Mouse (Mus musculus): ENCODE measurements at regions not wholly inside any gene's neighbourhood (a gene's known extent, or its start where the extent isn't known, plus 50 kb on each side); places are given as distances from the start of the nearest gene placed in this dataset.

- in situ Hi-C loops (cut with MboI, MseI), result loop anchor here in 1 of 2 experiments (25.0 kb wide), 1 partner anchor 1489 kb away; no protein-coding TSS in a partner anchor
These were observed 687.0 kb downstream of the Tpm3-rs7 start for GRCm38 (mm10) chr14:114001377-114001776.

- in situ Hi-C loops (cut with MboI, MseI), result loop anchor here in 1 of 2 experiments (25.0 kb wide), 1 partner anchor 1490 kb away; no protein-coding TSS in a partner anchor
These were observed 688.0 kb downstream of the Tpm3-rs7 start for GRCm38 (mm10) chr14:114002420-114002819.

GRCm38 (mm10) chr14:114037063-114037462 lies 722.7 kb downstream of the Tpm3-rs7 start:
- in situ Hi-C loops (cut with MboI, MseI), result no loop called here

GRCm38 (mm10) chr14:114038611-114039312 lies 724.4 kb downstream of the Tpm3-rs7 start:
- in situ Hi-C loops (cut with MboI, MseI), result no loop called here

- in situ Hi-C loops (cut with MboI, MseI), result no loop called here
These were observed 739.3 kb downstream of the Tpm3-rs7 start for GRCm38 (mm10) chr14:114053558-114054235.

GRCm38 (mm10) chr14:114061347-114061746 lies 746.9 kb downstream of the Tpm3-rs7 start:
- in situ Hi-C loops (cut with MboI, MseI), result no loop called here

- in situ Hi-C loops (cut with MboI, MseI), result no loop called here
These were observed 748.2 kb downstream of the Tpm3-rs7 start for GRCm38 (mm10) chr14:114062582-114062981.

GRCm38 (mm10) chr14:114073236-114073635 lies 758.8 kb downstream of the Tpm3-rs7 start:
- in situ Hi-C loops (cut with MboI, MseI), result no loop called here

- in situ Hi-C loops (cut with MboI, MseI), result no loop called here
These were observed 759.6 kb downstream of the Tpm3-rs7 start for GRCm38 (mm10) chr14:114074011-114074410.

GRCm38 (mm10) chr14:114106786-114107185 lies 792.4 kb downstream of the Tpm3-rs7 start:
- in situ Hi-C loops (cut with MboI, MseI), result no loop called here

- in situ Hi-C loops (cut with MboI, MseI), result no loop called here
These were observed 814.1 kb downstream of the Tpm3-rs7 start for GRCm38 (mm10) chr14:114128491-114128890.

GRCm38 (mm10) chr14:114166005-114166404 lies 851.6 kb downstream of the Tpm3-rs7 start:
- in situ Hi-C loops (cut with MboI, MseI), result no loop called here

GRCm38 (mm10) chr14:114215609-114216008 lies 876.4 kb upstream of the Gpc5 start:
- in situ Hi-C loops (cut with MboI, MseI), result no loop called here

GRCm38 (mm10) chr14:114220868-114221267 lies 871.1 kb upstream of the Gpc5 start:
- in situ Hi-C loops (cut with MboI, MseI), result no loop called here

GRCm38 (mm10) chr14:114230711-114231110 lies 861.3 kb upstream of the Gpc5 start:
- in situ Hi-C loops (cut with MboI, MseI), result no loop called here

- in situ Hi-C loops (cut with MboI, MseI), result no loop called here
These were observed 837.0 kb upstream of the Gpc5 start for GRCm38 (mm10) chr14:114255037-114255436.

- in situ Hi-C loops (cut with MboI, MseI), result no loop called here
These were observed 830.4 kb upstream of the Gpc5 start for GRCm38 (mm10) chr14:114261657-114262056.

- in situ Hi-C loops (cut with MboI, MseI), result no loop called here
These were observed 791.4 kb upstream of the Gpc5 start for GRCm38 (mm10) chr14:114300611-114301010.

GRCm38 (mm10) chr14:114307479-114307878 lies 784.5 kb upstream of the Gpc5 start:
- in situ Hi-C loops (cut with MboI, MseI), result no loop called here

GRCm38 (mm10) chr14:114332662-114333061 lies 759.4 kb upstream of the Gpc5 start:
- in situ Hi-C loops (cut with MboI, MseI), result no loop called here

GRCm38 (mm10) chr14:114349345-114349744 lies 742.7 kb upstream of the Gpc5 start:
- in situ Hi-C loops (cut with MboI, MseI), result loop anchor here in 1 of 2 experiments (10.0 kb wide), 1 partner anchor 1585 kb away; no protein-coding TSS in a partner anchor

GRCm38 (mm10) chr14:114349816-114350215 lies 742.2 kb upstream of the Gpc5 start:
- in situ Hi-C loops (cut with MboI, MseI), result loop anchor here in 1 of 2 experiments (10.0 kb wide), 1 partner anchor 1585 kb away; no protein-coding TSS in a partner anchor

- in situ Hi-C loops (cut with MboI, MseI), result no loop called here
These were observed 739.7 kb upstream of the Gpc5 start for GRCm38 (mm10) chr14:114352307-114352706.
